Mouse (Mus musculus) midbrain, embryonic 12.5 days (tissue): Measurements from ENCODE around the gene Rec114. TPM values are rescaled to one million over a fixed set of nuclear protein-coding genes. Genes with fewer than 3 reads are reported as not detected.

Source experiments
- ATAC-seq: fragments of 200-750 bp; cut with Nextera tagmentation; 2 replicates; pipeline ENCODE4 v1.8.0; 2017; ENCODE audit warnings: low read depth, moderate TSS enrichment, moderate library complexity; ENCODE audit not compliant: low FRiP score
- H3K27ac ChIP-seq: fragments of 300-500 bp; sonication (generic); replicated peaks from 2 replicates; pipeline ENCODE4 v1.5.1; 2016; ENCODE audit warnings: mild to moderate bottlenecking
- H3K27me3 ChIP-seq: fragments of 300-500 bp; sonication (generic); 2 replicates; pipeline ENCODE4 v1.6.1; 2016; ENCODE audit warnings: mild to moderate bottlenecking
- H3K36me3 ChIP-seq: fragments of 300-500 bp; sonication (generic); 2 replicates; pipeline ENCODE4 v1.6.1; 2016
- H3K4me1 ChIP-seq: fragments of 300-500 bp; sonication (generic); 2 replicates; pipeline ENCODE4 v1.6.1; 2016
- H3K4me2 ChIP-seq: fragments of 300-500 bp; sonication (generic); replicated peaks from 2 replicates; pipeline ENCODE4 v1.6.1; 2016; ENCODE audit warnings: mild to moderate bottlenecking, moderate library complexity
- H3K4me3 ChIP-seq: fragments of 300-500 bp; sonication (generic); 2 replicates; pipeline ENCODE4 v1.5.1; 2016; ENCODE audit warnings: mild to moderate bottlenecking
- H3K9ac ChIP-seq: fragments of 300-500 bp; sonication (generic); replicated peaks from 2 replicates; pipeline ENCODE4 v1.6.1; 2016; ENCODE audit warnings: mild to moderate bottlenecking, moderate library complexity
- H3K9me3 ChIP-seq: fragments of 300-500 bp; sonication (generic); 2 replicates; pipeline ENCODE4 v1.6.1; 2016; ENCODE audit warnings: mild to moderate bottlenecking
- WGBS: fragments of 180-500 bp; shearing (Covaris S2); methylation state at CpG from one replicate; pipeline ENCODE4 v1.1.7; 2016; 5-methylcytosine and 5-hydroxymethylcytosine counted together
- polyA plus RNA-seq: library from polyadenylated mRNA; unstranded; fragments of >200 nt; fragmentation: Nextera tagmentation; extraction: Ambion mirVana; gene quantifications from 2 replicates; pipeline ENCODE4 v1.2.1, GENCODE M21; 2016

Rec114 gene
- polyA plus RNA-seq, 1 experiment from 2014 or later = 1.9 TPM

DNA sequence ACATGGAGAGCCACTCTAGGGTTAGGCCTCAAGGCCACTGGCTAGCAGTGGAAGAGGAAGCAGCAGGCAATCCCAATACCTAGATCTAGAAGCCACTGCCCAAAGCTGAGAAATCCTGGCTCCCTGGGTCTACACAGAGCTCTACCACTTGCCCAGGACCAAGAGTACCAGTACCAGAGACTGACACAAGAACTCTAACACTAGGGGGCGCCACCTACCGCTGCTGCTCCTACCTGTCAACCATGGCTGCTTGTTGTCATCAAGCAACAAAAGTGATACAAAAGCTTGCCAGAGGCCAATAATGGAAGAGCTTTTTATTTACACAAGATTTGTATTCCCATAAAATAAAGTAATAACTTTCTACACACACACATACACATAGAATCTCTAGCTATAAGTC, 33.8 kb downstream of the Rec114 start:
- Histone ChIP-seq H3K4me3 (no peak overlapping the region), H3K4me2 (no peak overlapping the region), H3K27me3 (no peaks in the 10 kb centered on the region), H3K9me3 (no peaks in the 10 kb centered on the region), H3K27ac (no peak overlapping the region), H3K36me3 (no peaks in the 10 kb centered on the region), H3K4me1 (no peaks in the 10 kb centered on the region), H3K9ac (no peak overlapping the region)
- 2% methylated on average over 2 of the region's 2 CpGs for WGBS
- ATAC-seq = no peak

- Histone ChIP-seq H3K4me3 (no peak overlapping the region), H3K36me3 (no peaks in the 10 kb centered on the region), H3K9me3 (no peaks in the 10 kb centered on the region), H3K9ac (no peak overlapping the region), H3K27me3 (no peaks in the 10 kb centered on the region), H3K4me1 (no peaks in the 10 kb centered on the region), H3K4me2 (no peak overlapping the region), H3K27ac (no peak overlapping the region)
- 86% methylated on average over 11 of the region's 11 CpGs for WGBS
- ATAC-seq = no peak
Observed at GRCm38 (mm10) chr9:58707796-58708195, 36.0 kb downstream of the Rec114 start.

- no peak overlapping the region for H3K4me2 ChIP-seq
Observed at GRCm38 (mm10) chr9:58706024-58706423, 37.7 kb downstream of the Rec114 start.

DNA sequence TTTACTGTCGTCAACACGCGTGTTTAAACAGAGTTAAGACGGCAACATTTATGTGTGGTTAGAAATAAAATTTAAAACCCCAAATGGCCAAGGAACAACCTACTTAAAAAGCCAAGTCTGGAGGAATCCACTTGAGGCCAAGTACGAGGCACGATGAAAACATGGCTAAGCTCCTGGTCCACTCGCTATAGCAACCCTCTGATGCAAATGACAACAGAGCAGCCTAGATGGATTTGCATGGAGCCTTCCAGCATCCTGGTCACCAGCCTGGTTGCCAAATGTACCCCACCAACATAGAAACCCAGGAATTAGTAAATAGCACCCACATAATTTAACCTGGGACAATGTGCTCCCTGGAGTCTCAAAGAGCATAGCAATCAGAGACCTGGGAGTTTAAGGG, 40.0 kb downstream of the Rec114 start:
- H3K4me1 ChIP-seq = no peaks in the 10 kb centered on the region
- no peaks in the 10 kb centered on the region for H3K9me3 ChIP-seq
- H3K27me3 ChIP-seq = 0 out of 2 replicates have a peak, but pooled peaks cover 4% of the 10 kb centered on the region
- no peak overlapping the region for H3K27ac ChIP-seq
- no peak for ATAC-seq
- 84% methylated on average over 7 of the region's 7 CpGs for WGBS
- H3K4me3 ChIP-seq = no peak overlapping the region
- H3K9ac ChIP-seq = no peak overlapping the region
- no peaks in the 10 kb centered on the region for H3K36me3 ChIP-seq
- no peak overlapping the region for H3K4me2 ChIP-seq

More at GRCm38 (mm10) chr9:58706024-58706423, 37.7 kb downstream of the Rec114 start:
- H3K9me3 ChIP-seq = no peaks in the 10 kb centered on the region
- H3K4me3 ChIP-seq = no peak overlapping the region
- no peak overlapping the region for H3K27ac ChIP-seq
- no peaks in the 10 kb centered on the region for H3K27me3 ChIP-seq
- 85% methylated on average over 7 of the region's 7 CpGs for WGBS
- H3K4me1 ChIP-seq = no peaks in the 10 kb centered on the region
- no peak for ATAC-seq
- H3K9ac ChIP-seq = no peak overlapping the region
- H3K36me3 ChIP-seq = no peaks in the 10 kb centered on the region

- ATAC-seq = no peak
- H3K9ac ChIP-seq = no peak overlapping the region
- H3K9me3 ChIP-seq = no peaks in the 10 kb centered on the region
- H3K4me3 ChIP-seq = no peak overlapping the region
- H3K27ac ChIP-seq = no peak overlapping the region
- no peak overlapping the region for H3K4me2 ChIP-seq
- WGBS = 92% methylated on average over 2 of the region's 2 CpGs
- no peaks in the 10 kb centered on the region for H3K36me3 ChIP-seq
- H3K4me1 ChIP-seq = no peaks in the 10 kb centered on the region
- H3K27me3 ChIP-seq = 0 out of 2 replicates have a peak, but pooled peaks cover 4% of the 10 kb centered on the region
Observed at GRCm38 (mm10) chr9:58701751-58702150, 42.0 kb downstream of the Rec114 start.

- Histone ChIP-seq H3K27ac (no peak overlapping the region), H3K36me3 (no peaks in the 10 kb centered on the region), H3K4me2 (no peak overlapping the region), H3K9me3 (no peaks in the 10 kb centered on the region), H3K9ac (no peak overlapping the region), H3K4me3 (no peak overlapping the region), H3K4me1 (no peaks in the 10 kb centered on the region), H3K27me3 (0 out of 2 replicates have a peak, but pooled peaks cover 4% of the 10 kb centered on the region)
- WGBS = 97% methylated on average over 2 of the region's 2 CpGs
- ATAC-seq = no peak
Observed at GRCm38 (mm10) chr9:58698486-58698885, 45.3 kb downstream of the Rec114 start.

GRCm38 (mm10) chr9:58691471-58691870, 52.3 kb downstream of the Rec114 start:
- WGBS = 92% methylated on average over 7 of the region's 7 CpGs
- no peak overlapping the region for H3K9ac ChIP-seq

DNA sequence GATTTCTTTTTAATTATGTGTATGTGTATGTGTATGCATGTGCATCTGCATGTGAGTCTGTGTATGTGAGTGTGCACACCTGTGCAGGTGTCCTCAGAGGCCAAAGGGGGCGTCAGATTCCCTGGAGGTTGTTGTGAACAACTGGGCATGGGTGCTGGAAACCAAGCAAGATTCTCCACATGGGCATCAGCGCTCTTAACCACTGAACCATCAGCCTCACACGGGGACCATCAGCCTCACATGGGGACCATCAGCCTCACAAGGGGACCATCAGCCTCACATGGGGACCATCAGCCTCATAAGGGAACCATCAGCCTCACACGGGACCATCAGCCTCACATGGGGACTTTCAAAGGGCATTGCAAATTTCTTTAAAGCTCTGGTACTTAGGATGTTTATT, 53.1 kb downstream of the Rec114 start:
- ATAC-seq = no peak
- Histone ChIP-seq H3K36me3 (no peaks in the 10 kb centered on the region), H3K4me3 (no peak overlapping the region), H3K27me3 (no peaks in the 10 kb centered on the region), H3K9ac (no peak overlapping the region), H3K4me1 (no peaks in the 10 kb centered on the region), H3K9me3 (no peaks in the 10 kb centered on the region), H3K4me2 (no peak overlapping the region), H3K27ac (no peak overlapping the region)
- 86% methylated on average over 4 of the region's 4 CpGs for WGBS

More at GRCm38 (mm10) chr9:58691471-58691870, 52.3 kb downstream of the Rec114 start:
- no peak overlapping the region for H3K4me3 ChIP-seq
- no peaks in the 10 kb centered on the region for H3K27me3 ChIP-seq
- no peaks in the 10 kb centered on the region for H3K4me1 ChIP-seq
- H3K27ac ChIP-seq = no peak overlapping the region
- no peak for ATAC-seq
- H3K9me3 ChIP-seq = no peaks in the 10 kb centered on the region
- no peak overlapping the region for H3K4me2 ChIP-seq
- H3K36me3 ChIP-seq = no peaks in the 10 kb centered on the region

DNA sequence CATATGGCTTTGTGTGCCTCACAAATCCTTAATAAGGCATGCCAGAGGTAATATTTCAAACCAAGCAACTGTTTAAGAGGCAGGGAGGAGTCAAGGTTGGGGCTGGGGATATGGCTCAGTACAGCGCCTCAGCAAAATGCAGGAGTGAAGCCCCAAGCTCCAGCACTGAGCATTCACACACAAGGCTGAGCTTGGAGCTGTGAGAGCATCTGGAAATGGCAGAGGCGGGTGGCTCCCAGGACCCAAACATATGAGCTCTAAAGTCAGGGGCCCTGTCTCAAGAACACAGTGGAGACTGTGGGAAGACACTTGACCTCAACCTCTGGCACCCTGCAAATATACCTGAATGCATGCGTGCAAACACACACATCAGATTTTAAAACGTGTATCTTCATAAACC, 55.7 kb downstream of the Rec114 start:
- Histone ChIP-seq H3K4me3 (no peak overlapping the region), H3K4me2 (no peak overlapping the region), H3K27me3 (no peaks in the 10 kb centered on the region), H3K4me1 (no peaks in the 10 kb centered on the region), H3K27ac (no peak overlapping the region), H3K36me3 (no peaks in the 10 kb centered on the region), H3K9ac (no peak overlapping the region), H3K9me3 (no peaks in the 10 kb centered on the region)
- 87% methylated on average over 4 of the region's 4 CpGs for WGBS
- ATAC-seq = no peak

DNA sequence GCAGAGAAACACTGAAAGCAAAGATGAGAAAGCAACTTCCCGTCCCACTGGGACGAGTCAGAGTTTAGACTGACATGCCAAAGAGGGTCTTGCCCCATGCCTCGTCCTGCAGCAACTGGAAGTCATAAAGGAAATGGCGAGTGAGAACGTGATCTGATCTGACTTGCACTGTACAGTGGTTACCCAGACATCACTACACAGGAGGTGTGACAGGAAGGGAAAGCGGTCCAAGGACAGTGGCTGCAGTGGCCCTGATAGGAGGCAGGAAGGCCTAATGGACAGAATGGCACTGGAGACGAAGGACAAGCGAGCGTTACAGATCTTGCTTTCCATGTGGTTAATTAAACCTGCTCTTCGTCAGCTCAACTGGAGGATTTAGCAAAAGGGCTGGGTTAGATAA, 58.5 kb downstream of the Rec114 start:
- no peaks in the 10 kb centered on the region for H3K36me3 ChIP-seq
- no peaks in the 10 kb centered on the region for H3K9me3 ChIP-seq
- no peaks in the 10 kb centered on the region for H3K27me3 ChIP-seq
- 89% methylated on average over 10 of the region's 10 CpGs for WGBS
- no peak for ATAC-seq
- H3K4me3 ChIP-seq = no peak overlapping the region
- H3K9ac ChIP-seq = no peak overlapping the region
- no peaks in the 10 kb centered on the region for H3K4me1 ChIP-seq
- H3K27ac ChIP-seq = no peak overlapping the region
- H3K4me2 ChIP-seq = no peak overlapping the region

GRCm38 (mm10) chr9:58683372-58683771, 60.4 kb downstream of the Rec114 start:
- no peak overlapping the region for H3K4me3 ChIP-seq
- H3K27me3 ChIP-seq = no peaks in the 10 kb centered on the region
- WGBS = 43% methylated on average over 6 of the region's 6 CpGs
- no peaks in the 10 kb centered on the region for H3K4me1 ChIP-seq
- no peaks in the 10 kb centered on the region for H3K9me3 ChIP-seq
- no peak overlapping the region for H3K4me2 ChIP-seq
- H3K9ac ChIP-seq = no peak overlapping the region
- H3K36me3 ChIP-seq = no peaks in the 10 kb centered on the region
- H3K27ac ChIP-seq = no peak overlapping the region
- ATAC-seq = no peak

DNA sequence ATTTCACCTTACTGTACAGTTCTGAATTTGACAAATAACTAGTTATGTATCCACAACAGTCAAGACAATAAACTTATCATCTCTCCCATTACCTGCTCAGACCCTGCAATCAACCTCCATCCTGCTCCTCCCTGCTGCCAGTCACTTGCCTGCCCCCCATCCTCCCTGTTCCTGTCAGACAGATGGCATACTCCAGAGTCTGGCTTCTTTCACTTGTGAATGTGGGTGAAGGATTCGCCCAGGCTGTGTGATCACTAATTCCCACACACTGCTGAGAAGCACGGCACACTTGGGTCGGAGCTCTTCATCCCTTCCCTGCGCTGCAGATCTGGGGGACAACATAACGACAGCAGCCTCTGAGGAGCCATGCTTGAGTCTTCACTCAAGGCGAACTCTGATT, 61.7 kb downstream of the Rec114 start:
- no peak for ATAC-seq
- H3K4me2 ChIP-seq = no peak overlapping the region
- no peaks in the 10 kb centered on the region for H3K27me3 ChIP-seq
- H3K27ac ChIP-seq = no peak overlapping the region
- H3K36me3 ChIP-seq = no peaks in the 10 kb centered on the region
- 77% methylated on average over 6 of the region's 6 CpGs for WGBS
- H3K9ac ChIP-seq = no peak overlapping the region
- H3K4me1 ChIP-seq = no peaks in the 10 kb centered on the region
- no peaks in the 10 kb centered on the region for H3K9me3 ChIP-seq
- no peak overlapping the region for H3K4me3 ChIP-seq

- H3K27me3 ChIP-seq = no peaks in the 10 kb centered on the region
- no peak overlapping the region for H3K4me3 ChIP-seq
- H3K9ac ChIP-seq = no peak overlapping the region
- H3K27ac ChIP-seq = no peak overlapping the region
- 75% methylated on average over 2 of the region's 2 CpGs for WGBS
- no peaks in the 10 kb centered on the region for H3K9me3 ChIP-seq
- ATAC-seq = no peak
- H3K4me1 ChIP-seq = no peaks in the 10 kb centered on the region
- H3K4me2 ChIP-seq = no peak overlapping the region
- H3K36me3 ChIP-seq = no peaks in the 10 kb centered on the region
Observed at GRCm38 (mm10) chr9:58681411-58681810, 62.4 kb downstream of the Rec114 start.
